Mouse (Mus musculus): Measurements from ENCODE around the gene Tgfb2. TPM values are rescaled to one million over a fixed set of nuclear protein-coding genes. Genes with fewer than 3 reads are reported as not detected.

The Tgfb2 gene
- polyA plus RNA-seq, 1 experiment from 2014 or later = 45.8 TPM

GRCm38 (mm10) chr1:186585571-186586164, 120.1 kb downstream of the Tgfb2 start:
- no peak for ATAC-seq (ENCODE audit: low FRiP score)
- Histone ChIP-seq H3K4me1 (no peaks in the 10 kb centered on the region), H3K4me3 (no peak overlapping the region), H3K9me3 (replicated peaks) (no peaks in the 10 kb centered on the region), H3K27ac (no peak overlapping the region), H3K36me3 (no peaks in the 10 kb centered on the region), H3K27me3 (no peaks in the 10 kb centered on the region), H3K4me2 (replicated peaks) (no peak overlapping the region), H3K9ac (no peak overlapping the region)
- 73% methylated on average over 2 of the region's 2 CpGs for WGBS

- H3K4me1 ChIP-seq = no peaks in the 10 kb centered on the region
- no peak overlapping the region for H3K27ac ChIP-seq
- no peaks in the 10 kb centered on the region for H3K36me3 ChIP-seq
- no peaks in the 10 kb centered on the region for H3K27me3 ChIP-seq
- H3K4me3 ChIP-seq = no peak overlapping the region
- no peaks in the 10 kb centered on the region for H3K9me3 ChIP-seq (replicated peaks)
- no peak for ATAC-seq (ENCODE audit: low FRiP score)
- H3K9ac ChIP-seq = no peak overlapping the region
- H3K4me2 ChIP-seq (replicated peaks) = no peak overlapping the region
These were observed 121.9 kb downstream of the Tgfb2 start for GRCm38 (mm10) chr1:186583933-186584332.

DNA sequence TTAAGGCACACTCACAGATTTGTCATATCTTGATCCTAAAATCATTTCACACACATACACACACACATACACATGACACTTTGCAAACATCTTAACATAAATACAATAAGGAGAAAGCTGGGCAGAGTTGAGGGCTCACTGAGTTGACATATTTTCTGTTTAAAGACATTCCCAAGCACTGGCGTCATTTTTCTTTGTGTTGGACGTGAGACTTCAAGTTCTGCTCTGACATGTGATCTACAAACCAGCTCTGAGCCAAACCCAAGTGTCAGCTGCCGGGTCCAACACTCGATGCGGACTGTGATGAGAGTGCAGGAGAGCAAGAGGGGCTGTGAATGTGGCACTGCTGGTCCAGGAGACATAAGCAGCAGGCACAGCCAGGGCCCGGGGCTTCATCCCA, 123.7 kb downstream of the Tgfb2 start:
- H3K4me2 ChIP-seq (replicated peaks) = no peak overlapping the region
- no peaks in the 10 kb centered on the region for H3K27me3 ChIP-seq
- H3K27ac ChIP-seq = no peak overlapping the region
- 84% methylated on average over 6 of the region's 6 CpGs for WGBS
- no peak overlapping the region for H3K9ac ChIP-seq
- no peak overlapping the region for H3K4me3 ChIP-seq
- H3K4me1 ChIP-seq = no peaks in the 10 kb centered on the region
- no peak for ATAC-seq (ENCODE audit: low FRiP score)
- H3K9me3 ChIP-seq (replicated peaks) = no peaks in the 10 kb centered on the region
- H3K36me3 ChIP-seq = no peaks in the 10 kb centered on the region

DNA sequence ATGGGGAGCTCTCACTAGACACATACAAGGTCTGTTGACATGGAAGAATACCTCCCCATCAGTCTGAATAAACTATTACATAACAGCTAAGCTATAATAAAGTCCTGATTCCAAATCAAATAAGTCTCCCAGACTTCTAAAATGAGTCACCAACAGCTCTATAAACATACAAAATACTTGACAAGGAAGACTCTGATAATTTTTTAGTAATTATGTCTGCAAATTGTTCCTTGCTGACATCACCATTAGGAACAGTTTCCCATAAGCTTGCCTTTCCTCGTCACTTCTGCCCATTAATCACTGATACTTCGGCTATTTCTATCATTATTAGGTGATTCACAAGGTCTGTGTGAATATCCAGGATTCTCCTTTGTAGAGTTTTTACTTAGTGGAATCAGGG, 124.1 kb downstream of the Tgfb2 start:
- no peak for ATAC-seq (ENCODE audit: low FRiP score)
- Histone ChIP-seq H3K27me3 (no peaks in the 10 kb centered on the region), H3K9me3 (replicated peaks) (no peaks in the 10 kb centered on the region), H3K36me3 (no peaks in the 10 kb centered on the region), H3K27ac (no peak overlapping the region), H3K9ac (no peak overlapping the region), H3K4me2 (replicated peaks) (no peak overlapping the region), H3K4me3 (no peak overlapping the region), H3K4me1 (no peaks in the 10 kb centered on the region)
- WGBS = 79% methylated on average over 2 of the region's 2 CpGs

DNA sequence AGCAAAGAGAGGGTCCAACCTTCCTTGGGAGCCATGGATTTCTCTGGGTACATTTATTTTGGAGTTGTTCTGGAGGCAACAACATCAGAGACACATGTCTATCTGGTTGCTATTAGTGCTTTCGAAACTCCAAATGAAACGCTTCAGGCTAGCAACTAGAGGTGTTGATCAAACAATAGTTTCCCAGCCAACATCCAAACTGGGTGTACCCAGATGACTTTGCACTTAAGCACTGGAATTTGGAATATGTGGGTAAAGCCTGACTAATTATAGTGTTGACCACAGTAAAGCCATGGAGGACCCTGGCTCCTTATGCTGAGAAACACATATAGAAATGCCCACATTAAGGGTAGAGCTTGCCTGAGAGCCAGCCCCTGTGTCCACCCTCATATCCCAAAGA, 124.7 kb downstream of the Tgfb2 start:
- H3K4me2 ChIP-seq (replicated peaks) = no peak overlapping the region
- H3K36me3 ChIP-seq = no peaks in the 10 kb centered on the region
- WGBS = 89% methylated on average over 2 of the region's 2 CpGs
- H3K9ac ChIP-seq = no peak overlapping the region
- no peak overlapping the region for H3K27ac ChIP-seq
- H3K9me3 ChIP-seq (replicated peaks) = no peaks in the 10 kb centered on the region
- H3K4me1 ChIP-seq = no peaks in the 10 kb centered on the region
- no peak for ATAC-seq (ENCODE audit: low FRiP score)
- no peak overlapping the region for H3K4me3 ChIP-seq
- no peaks in the 10 kb centered on the region for H3K27me3 ChIP-seq

GRCm38 (mm10) chr1:186577302-186577701, 128.5 kb downstream of the Tgfb2 start:
- no peaks in the 10 kb centered on the region for H3K36me3 ChIP-seq
- no peak overlapping the region for H3K4me3 ChIP-seq
- H3K4me1 ChIP-seq = no peaks in the 10 kb centered on the region
- no peak overlapping the region for H3K27ac ChIP-seq
- H3K27me3 ChIP-seq = no peaks in the 10 kb centered on the region
- no peak overlapping the region for H3K4me2 ChIP-seq (replicated peaks)
- ATAC-seq (ENCODE audit: low FRiP score) = no peak
- no peaks in the 10 kb centered on the region for H3K9me3 ChIP-seq (replicated peaks)
- WGBS = 80% methylated on average over 5 of the region's 5 CpGs
- no peak overlapping the region for H3K9ac ChIP-seq

GRCm38 (mm10) chr1:186575629-186576028, 130.2 kb downstream of the Tgfb2 start:
- Histone ChIP-seq H3K36me3 (no peaks in the 10 kb centered on the region), H3K4me3 (no peak overlapping the region), H3K27ac (no peak overlapping the region), H3K4me2 (replicated peaks) (no peak overlapping the region), H3K9ac (no peak overlapping the region), H3K4me1 (no peaks in the 10 kb centered on the region), H3K9me3 (replicated peaks) (no peaks in the 10 kb centered on the region), H3K27me3 (no peaks in the 10 kb centered on the region)
- WGBS = 66% methylated on average over 9 of the region's 9 CpGs
- no peak for ATAC-seq (ENCODE audit: low FRiP score)

DNA sequence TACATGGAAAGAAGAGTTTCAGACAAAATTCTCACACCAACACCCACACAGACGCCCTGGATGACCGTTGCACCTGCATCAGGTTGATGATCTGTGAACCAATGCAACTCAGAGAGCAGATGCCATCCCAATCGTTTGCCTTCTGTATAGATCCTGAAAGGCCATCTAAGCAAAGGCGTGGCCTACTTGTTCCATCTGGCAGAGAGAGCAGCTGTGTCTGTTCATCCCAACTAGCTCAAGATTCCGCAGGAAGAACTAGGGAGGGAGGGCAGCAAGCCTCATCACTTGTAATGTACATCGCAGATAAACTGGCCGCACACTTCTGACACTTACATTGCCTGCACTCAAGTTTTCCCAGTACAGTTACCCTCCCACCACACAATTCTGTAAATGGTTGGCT, 130.7 kb downstream of the Tgfb2 start:
- H3K27me3 ChIP-seq = no peaks in the 10 kb centered on the region
- no peak for ATAC-seq (ENCODE audit: low FRiP score)
- 87% methylated on average over 7 of the region's 7 CpGs for WGBS
- no peaks in the 10 kb centered on the region for H3K36me3 ChIP-seq
- H3K9me3 ChIP-seq (replicated peaks) = no peaks in the 10 kb centered on the region
- H3K9ac ChIP-seq = no peak overlapping the region
- H3K4me1 ChIP-seq = no peaks in the 10 kb centered on the region
- H3K4me2 ChIP-seq (replicated peaks) = no peak overlapping the region
- no peak overlapping the region for H3K4me3 ChIP-seq
- H3K27ac ChIP-seq = no peak overlapping the region

Other genes with a start within 250 kb of the Tgfb2 start
- gene Rrp15, start 43.4 kb upstream of the Tgfb2 start, polyA plus RNA-seq (2016; fragmentation: Nextera tagmentation; extraction: Ambion mirVana) = 41.3 and 44.0 TPM in 2 replicates